8 mouse cellular contexts compared by ENCODE assay signal in genomic region chr2:35680833-35681232, GRCm38 (mm10).
DNase-seq lines count a peak whose midpoint lies in the region; ATAC-seq and TF ChIP-seq lines count a peak whose summit lies in the region.

No protein-coding gene starts in this region.

- no peak for ATAC-seq in kidney, postnatal 0 days (replicated peaks; ENCODE audit: low FRiP score, low read depth)
- ATAC-seq in intestine, postnatal 0 days: no peak
- no peak for ATAC-seq in midbrain, embryonic 15.5 days (replicated peaks)

- H3K4me1 ChIP-seq in kidney, postnatal 0 days (replicated peaks; ENCODE audit: insufficient read depth, low read length): peaks cover 61% of the 10 kb centered on the region
- H3K4me1 ChIP-seq in intestine, postnatal 0 days (replicated peaks; ENCODE audit: control insufficient read depth, insufficient read depth, low read length): peaks cover 38% of the 10 kb centered on the region
- peaks cover 95% of the 10 kb centered on the region for H3K4me1 ChIP-seq in midbrain, embryonic 15.5 days

- H3K27me3 ChIP-seq in kidney, postnatal 0 days (ENCODE audit: insufficient read depth, low read length): no peaks in the 10 kb centered on the region
- no peaks in the 10 kb centered on the region for H3K27me3 ChIP-seq in intestine, postnatal 0 days (replicated peaks; ENCODE audit: control insufficient read depth, insufficient read depth, low read length)
- no peaks in the 10 kb centered on the region for H3K27me3 ChIP-seq in midbrain, embryonic 15.5 days (replicated peaks)

- H3K27ac ChIP-seq in kidney, postnatal 0 days: peak overlapping the region; percentile 20; the same call in 1 of the 2 replicates
- H3K27ac ChIP-seq in intestine, postnatal 0 days (ENCODE audit: low read depth, low read length): peak overlapping the region; percentile 46; the same call in 1 of the 2 replicates
- H3K27ac ChIP-seq in midbrain, embryonic 15.5 days: peak overlapping the region; percentile 18

- H3K4me2 ChIP-seq in kidney, postnatal 0 days (ENCODE audit: low read length): no peak overlapping the region
- H3K4me2 ChIP-seq in intestine, postnatal 0 days (replicated peaks; ENCODE audit: low read depth): no peak overlapping the region
- H3K4me2 ChIP-seq in midbrain, embryonic 15.5 days: no peak overlapping the region

- H3K9me3 ChIP-seq in kidney, postnatal 0 days (replicated peaks; ENCODE audit: low read length): no peaks in the 10 kb centered on the region
- no peaks in the 10 kb centered on the region for H3K9me3 ChIP-seq in intestine, postnatal 0 days (ENCODE audit: control insufficient read depth)
- no peaks in the 10 kb centered on the region for H3K9me3 ChIP-seq in midbrain, embryonic 15.5 days

- no peaks in the 10 kb centered on the region for H3K36me3 ChIP-seq in kidney, postnatal 0 days (ENCODE audit: insufficient read depth, low read length)
- H3K36me3 ChIP-seq in intestine, postnatal 0 days (ENCODE audit: control insufficient read depth, insufficient read depth): 0 out of 2 replicates have a peak, but pooled peaks cover 6% of the 10 kb centered on the region
- H3K36me3 ChIP-seq in midbrain, embryonic 15.5 days (replicated peaks): no peaks in the 10 kb centered on the region

- H3K4me3 ChIP-seq in kidney, postnatal 0 days (replicated peaks; ENCODE audit: low read depth, low read length): no peak overlapping the region
- H3K4me3 ChIP-seq in intestine, postnatal 0 days (ENCODE audit: low read depth, low read length): no peak overlapping the region
- H3K4me3 ChIP-seq in midbrain, embryonic 15.5 days: no peak overlapping the region

- no peak overlapping the region for H3K9ac ChIP-seq in kidney, postnatal 0 days (ENCODE audit: low read depth, low read length)
- no peak overlapping the region for H3K9ac ChIP-seq in intestine, postnatal 0 days (ENCODE audit: low read depth, low read length)
- H3K9ac ChIP-seq in midbrain, embryonic 15.5 days: no peak overlapping the region

- TF ChIP-seq CTCF in kidney, postnatal 0 days (IDR thresholded peaks at IDR 0.05; ENCODE audit: low read depth): no peak
- no peak for TF ChIP-seq CTCF in intestine, postnatal 0 days (IDR thresholded peaks at IDR 0.05; ENCODE audit: low read depth)

- DNase-seq in adrenal gland, adult (ENCODE audit: inconsistent age in 2 of 2, low spot score in 1 of 2): peak; percentile 47 to 72
- DNase-seq in adrenal gland, postnatal 14 days: no peak
- peak; percentile 46 for DNase-seq in kidney, postnatal 0 days (ENCODE audit: low spot score)
- no peak for DNase-seq in kidney, postnatal 36 days
- no peak for DNase-seq in gastrocnemius, postnatal 4 days (ENCODE audit: low spot score in 2 of 2)
- DNase-seq in urinary bladder, postnatal 10 days (ENCODE audit: low spot score): no peak

- 24% methylated on average over 6 of the region's 6 CpGs for WGBS in kidney, postnatal 0 days
- whole genome bisulfite sequencing in intestine, postnatal 0 days: 12% methylated on average over 6 of the region's 6 CpGs
- WGBS in midbrain, embryonic 15.5 days: 40% methylated on average over 6 of the region's 6 CpGs

Comparison
In these comparisons a context has a peak if more than half of its experiments do, and no peak if none do; other contexts are left out.
1. DNase-seq: peak in adrenal gland, adult (2 of 2) and kidney, postnatal 0 days (single experiment); none in adrenal gland, postnatal 14 days (single experiment), kidney, postnatal 36 days (0 of 2), gastrocnemius, postnatal 4 days (0 of 2) and urinary bladder, postnatal 10 days (single experiment).
2. Peak in every context shown above with its lines, with median percentiles within 50 percentile points of each other: H3K27ac ChIP-seq.